Mouse (Mus musculus) cerebellum, adult 11 months (tissue): ENCODE measurements around the gene Pla2g3.
A peak's percentile ranks its signal among the peaks of the same experiment; 100 is the strongest.

Experiments
- DNase-seq: peaks from one replicate; pipeline ENCODE4 v3.0.0; 2022

The Pla2g3 gene

DNA sequence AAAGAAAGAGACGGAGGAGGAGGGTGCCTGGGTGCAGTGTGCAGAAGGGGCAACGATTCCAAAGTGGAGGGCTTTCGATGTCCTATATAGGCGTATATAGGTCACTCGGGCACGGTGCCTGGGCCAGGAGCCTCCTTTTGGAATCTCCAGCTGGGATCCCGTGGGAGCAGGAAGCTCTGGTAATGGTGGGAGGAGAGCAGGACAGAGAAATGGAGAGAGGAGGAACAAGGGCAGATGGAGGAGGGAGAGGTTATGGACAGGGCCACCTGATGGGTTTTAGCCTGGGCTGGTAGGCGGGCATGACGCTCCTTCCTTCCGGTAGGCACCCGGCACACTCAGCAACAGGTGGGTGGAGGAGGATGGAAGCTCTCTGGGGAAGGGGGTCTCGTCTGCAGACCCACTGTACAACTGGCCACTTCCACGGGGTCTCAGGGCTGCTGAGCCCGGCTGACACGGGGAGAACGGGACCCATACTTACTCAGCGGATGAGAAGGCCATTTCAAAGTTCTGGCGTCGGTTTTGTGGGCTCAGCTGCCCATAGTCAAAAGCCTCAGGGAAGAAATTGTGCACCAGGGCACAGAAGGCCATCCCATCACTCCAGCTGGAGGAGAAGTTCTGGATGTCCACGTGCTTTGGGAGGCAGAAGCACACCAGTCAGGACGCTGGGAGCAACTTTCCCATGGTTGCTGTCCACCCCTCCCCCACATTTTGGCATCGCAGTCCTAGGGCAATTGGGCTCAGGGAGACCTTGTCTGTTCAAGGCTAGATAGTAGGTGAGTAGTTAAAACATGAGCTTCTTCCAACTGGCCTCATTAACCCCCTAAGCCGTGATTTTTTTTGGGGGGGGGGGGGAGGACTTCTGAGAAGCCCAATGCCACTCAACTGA lies 33.5 kb downstream of the Pla2g3 start:
- DNase-seq = peak; percentile 51

DNA sequence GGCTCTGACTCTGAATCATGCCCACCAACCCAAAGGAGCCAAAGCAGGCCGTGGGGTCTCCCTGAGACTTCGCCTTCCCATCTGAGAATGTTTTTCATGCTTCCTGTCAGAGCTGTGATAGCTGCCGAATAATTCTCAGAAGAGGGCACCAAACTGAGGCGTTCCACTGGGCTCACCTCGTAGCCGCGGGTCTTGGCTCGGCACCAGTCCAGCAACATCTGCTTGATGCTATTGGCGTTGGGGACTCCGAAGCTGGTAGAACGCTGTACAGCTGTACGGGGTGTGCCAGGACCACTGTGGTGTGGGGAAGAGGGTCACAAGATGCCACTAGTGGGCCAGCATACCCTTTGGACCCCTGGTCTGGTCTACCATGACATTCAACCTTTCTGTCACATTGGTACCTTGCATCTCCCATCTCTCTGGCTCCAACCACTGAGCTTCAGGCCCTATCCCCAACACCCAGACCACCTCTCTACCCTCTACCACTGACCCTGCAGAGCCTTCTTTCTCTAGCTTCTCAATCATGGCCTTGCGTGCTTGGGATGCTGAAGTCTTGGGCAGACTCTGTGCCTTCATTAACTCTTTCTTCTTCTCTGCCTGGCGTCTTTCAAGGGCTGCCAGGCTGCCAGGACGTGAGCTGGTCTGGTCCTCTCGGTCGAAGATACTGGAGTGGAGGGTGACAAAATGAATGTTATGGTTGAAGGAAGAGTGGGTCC lies 34.4 kb downstream of the Pla2g3 start:
- DNase-seq = peak; percentile 39

DNA sequence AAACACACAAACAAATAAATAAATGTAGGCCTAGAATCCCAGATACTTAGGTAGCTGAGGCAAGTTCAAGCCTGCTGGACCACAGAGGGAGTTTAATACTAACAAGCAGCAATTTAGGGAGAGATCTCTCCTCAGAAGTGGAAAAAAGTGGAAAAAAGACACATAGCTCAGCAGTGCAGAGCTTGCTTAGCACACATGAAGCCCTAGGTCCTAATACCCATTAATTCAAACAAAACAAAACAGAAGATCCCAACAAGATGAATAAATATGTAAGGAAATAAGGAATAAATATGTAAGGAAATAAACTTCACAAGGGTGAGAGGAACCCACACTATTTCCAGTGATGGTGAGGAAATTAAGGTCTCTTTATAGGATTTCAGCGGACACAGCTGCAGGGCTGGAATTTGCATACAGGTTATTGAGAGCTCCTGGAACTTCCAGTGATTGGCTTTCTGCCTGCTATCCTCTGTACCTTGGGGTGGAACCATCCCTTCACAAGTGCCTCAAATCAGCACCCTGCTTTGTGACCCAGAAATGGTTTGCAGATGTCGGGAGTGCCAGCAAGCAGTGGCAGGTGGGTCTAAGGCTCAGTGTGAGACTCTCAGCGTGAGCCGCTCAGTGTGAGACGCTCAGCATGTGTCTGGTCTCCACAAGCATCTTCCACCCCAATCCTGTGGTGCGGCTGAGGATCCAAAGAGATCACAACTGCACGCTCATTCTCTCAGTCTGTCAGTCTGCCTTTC lies 35.9 kb downstream of the Pla2g3 start:
- DNase-seq = no peak

DNA sequence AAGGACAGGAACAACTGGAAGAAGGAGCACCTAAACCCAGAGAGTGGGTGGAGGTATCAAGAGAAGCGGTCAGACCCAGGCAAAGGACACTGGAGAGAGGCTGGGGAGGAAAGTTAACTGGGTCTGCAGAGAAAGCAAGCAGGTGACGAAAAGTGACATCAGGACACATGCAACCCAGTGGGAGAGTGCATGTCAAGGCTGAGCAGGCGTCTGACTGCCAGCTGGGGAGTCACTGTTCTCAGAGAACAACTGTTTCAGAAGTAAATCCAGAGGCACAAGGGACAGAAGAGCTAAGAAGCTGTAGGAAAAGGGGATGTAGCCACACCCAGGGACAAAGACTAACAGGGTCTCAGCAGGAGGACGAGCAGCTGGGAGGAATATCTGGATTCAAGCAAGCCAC lies 37.5 kb downstream of the Pla2g3 start:
- DNase-seq = no peak

DNA sequence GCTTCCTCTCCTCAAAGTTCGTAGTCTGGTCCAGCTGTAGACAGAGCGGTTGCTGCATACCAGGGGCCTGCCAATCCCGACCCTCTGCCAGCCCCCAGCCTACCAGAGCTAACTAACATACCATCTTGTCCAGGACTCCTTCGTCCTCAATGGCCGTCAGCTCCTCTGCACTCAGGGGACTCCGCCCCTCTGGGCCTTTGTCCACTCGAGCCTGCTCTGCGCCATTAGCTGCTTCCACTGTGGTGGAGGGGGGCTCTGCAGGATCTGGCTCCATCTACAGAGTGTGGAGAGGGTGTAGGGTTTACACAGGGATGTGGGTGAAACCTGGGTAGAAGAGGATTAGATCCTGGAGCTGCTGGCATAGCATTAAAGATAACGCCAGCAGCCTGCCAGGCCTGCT lies 38.1 kb downstream of the Pla2g3 start:
- DNase-seq = no peak

DNA sequence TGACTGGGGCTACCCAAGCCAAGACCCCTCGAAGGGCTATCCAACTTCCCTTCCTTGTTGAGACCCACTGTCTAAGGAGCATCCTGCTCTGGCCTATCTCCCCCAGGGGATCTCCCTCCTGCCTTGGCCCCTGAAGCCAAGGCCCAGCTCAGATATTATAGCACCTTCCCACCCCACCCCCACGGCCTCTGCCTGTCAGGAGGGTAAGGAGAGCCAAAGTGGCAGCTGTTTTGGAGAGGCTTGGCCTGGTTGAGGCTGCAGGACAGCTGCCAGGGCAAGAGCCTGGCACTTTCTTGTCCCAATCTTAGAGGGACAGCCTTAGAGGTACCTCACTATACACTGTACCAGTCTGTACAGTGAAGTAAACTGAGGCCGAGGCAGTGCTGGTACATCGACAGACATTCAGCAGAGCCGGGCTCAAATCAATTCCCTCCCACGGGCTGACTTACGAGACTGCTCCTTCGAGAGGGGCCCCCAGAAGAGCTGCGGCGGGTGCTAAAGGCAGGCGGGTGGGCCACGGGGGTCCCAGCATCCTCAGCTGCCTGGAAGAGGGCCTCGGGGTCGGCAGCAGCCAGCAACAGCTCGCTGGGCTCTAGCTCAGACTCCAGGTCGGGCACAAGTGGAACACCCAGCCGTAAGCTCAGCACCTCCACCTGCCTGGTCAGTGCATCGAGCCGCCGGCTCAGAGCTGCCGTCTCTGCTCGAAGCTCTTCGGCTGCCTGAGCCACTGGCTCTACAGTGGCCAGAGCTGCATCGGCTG lies 39.1 kb downstream of the Pla2g3 start:
- DNase-seq = peak; percentile 12

DNA sequence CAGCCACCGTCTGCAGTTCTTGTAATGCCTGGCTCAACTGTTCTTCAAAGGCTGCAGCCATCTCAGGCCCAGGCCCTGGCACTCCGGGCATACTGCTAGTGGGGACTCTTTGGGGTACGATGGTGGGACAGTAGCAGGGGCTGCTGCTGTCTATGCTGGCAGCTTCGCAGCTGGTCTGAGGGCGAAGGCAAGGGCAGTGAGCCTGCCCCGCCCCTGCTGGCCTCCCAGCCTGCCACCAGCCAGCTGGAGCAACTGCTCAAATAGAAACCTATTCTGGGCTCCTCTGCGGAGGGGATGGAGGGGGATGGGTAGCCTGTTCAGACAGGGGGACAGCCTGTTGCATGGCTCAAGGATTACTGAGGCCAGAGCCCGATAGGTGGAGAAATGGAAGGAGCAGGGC lies 39.7 kb downstream of the Pla2g3 start:
- no peak for DNase-seq

DNA sequence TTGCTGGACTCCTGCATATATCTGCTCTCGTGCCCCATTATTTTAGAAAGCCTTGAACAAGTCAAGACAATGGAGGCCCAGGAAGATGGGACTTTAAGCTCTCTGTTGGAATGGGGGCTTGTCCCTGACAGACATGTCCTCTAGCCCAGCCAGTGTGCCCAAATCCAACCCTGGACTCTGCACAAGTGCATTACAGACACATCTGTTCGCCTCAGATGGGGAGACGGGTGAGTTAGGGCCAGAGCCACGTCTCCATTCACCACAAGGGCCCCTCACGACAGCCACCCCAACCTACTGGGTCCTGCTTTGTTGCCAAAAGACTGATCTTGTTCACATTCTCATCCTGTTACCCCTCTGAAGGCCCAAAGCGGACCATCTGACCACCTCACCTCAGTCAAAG lies 40.1 kb downstream of the Pla2g3 start:
- DNase-seq = no peak

DNA sequence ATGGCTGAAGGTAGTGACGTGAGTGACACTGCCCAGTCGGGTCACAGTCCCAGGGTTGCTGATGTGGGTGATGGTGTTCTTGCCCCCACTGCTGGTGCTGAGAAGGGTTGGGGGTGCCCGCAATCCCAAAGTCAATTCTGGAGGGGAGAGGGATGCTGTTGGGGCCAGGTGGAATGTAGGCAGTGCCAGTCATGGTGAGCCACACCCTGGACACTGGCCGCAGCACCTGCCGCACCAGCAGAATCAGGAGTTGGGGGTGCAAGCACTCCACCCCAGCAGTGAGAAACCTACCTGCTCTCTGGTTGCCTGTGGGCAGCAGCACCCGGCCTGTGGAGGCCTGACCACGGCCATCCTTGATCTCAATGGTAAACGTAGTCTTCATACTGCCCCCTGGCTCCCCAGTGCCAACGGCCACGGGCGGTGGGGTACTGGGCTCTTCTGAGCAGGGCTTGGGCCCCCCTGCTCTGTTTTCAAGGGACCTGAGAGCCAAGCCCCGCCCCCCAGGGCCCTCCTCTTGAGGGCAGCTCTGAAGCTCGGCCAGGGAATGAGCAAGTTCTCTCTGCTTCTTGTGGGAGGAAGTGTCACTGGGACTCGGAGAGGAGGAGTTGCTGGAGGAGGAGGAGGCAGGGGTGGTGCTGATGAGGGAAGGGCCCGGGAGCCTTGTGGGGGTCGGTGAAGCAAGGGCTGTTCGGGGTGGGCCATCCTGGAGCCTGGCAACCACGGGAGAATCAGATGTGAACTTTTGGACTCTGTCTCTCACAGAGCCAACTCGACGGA lies 41.6 kb downstream of the Pla2g3 start:
- DNase-seq = no peak

DNA sequence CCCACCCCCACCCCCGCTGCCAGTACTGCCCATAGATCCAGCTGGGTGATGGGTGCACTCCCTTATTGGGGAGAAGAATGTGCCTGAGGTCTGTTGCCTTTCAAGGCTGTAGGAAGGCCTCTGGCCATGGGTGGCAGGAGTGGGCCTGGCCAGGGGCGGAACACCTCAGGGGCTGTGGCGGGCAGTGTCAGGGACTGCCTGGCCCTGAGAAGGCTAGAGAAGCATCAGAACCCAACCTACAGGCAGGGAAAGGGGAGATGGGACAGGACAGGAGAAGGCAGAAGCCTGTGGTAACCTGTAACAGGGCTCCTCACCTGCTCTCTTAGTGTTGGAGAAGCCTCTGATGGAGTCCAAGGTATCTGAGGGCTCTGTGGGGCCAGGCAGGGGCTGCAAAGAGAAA lies 42.6 kb downstream of the Pla2g3 start:
- DNase-seq = no peak

DNA sequence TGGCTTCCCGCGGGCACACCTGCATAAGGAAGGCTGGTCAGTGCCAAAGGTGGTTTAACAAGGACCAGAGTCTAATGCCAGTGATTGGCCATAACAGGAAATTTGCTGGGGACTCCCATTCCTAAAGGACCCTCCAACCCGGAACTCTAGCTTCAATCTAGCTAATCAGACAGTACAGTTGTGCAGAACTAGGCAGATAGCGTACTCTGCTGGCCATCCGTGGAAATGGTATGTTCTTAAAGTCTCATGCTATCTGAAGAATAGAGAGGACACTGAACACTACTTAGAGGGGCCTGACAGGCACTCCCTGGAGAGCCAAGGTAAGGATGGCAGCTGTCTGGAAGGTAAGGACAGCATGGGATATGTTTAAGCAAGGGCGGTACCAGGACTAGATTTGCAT lies 43.5 kb downstream of the Pla2g3 start:
- DNase-seq = peak; percentile 36

DNA sequence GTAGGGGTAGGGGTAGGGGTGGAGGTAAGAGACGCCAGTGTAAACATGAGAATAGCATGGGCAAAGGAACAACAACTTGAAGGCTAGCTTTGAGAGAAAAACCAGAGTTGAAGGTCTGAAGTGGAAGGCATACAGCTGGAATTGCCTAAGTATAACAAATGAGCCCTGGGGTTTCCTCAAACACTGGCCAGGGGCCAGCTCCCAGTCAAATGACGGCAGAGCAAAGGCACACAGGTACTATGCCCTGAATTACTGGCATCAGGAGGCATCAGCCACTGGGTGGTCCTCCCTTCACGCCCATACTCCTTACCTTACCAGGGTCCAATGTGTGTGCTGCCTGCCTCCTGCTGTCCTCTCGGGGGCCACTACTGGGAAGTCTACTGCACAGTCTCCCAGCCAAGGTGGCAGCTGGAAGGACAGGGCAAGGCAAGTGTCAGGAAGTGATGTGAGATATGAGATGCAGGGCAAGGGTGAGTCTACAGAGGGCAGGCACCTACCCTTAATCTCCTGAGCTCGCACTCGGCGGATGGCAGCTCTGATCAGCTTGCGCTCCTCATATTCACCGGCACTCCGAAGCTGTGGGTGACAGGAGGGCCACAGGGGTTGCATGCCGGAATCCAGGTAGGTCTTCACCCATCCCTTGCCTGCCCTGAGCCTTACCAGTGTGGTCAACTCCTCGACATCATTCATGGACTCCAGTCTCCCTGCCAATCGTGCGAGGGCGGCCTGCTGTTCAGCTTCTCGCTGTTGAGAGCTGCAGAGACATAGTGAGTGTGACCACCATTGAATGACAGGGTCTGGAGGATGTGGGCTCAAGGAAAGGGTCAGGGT lies 44.2 kb downstream of the Pla2g3 start:
- DNase-seq = peak; percentile 14

DNA sequence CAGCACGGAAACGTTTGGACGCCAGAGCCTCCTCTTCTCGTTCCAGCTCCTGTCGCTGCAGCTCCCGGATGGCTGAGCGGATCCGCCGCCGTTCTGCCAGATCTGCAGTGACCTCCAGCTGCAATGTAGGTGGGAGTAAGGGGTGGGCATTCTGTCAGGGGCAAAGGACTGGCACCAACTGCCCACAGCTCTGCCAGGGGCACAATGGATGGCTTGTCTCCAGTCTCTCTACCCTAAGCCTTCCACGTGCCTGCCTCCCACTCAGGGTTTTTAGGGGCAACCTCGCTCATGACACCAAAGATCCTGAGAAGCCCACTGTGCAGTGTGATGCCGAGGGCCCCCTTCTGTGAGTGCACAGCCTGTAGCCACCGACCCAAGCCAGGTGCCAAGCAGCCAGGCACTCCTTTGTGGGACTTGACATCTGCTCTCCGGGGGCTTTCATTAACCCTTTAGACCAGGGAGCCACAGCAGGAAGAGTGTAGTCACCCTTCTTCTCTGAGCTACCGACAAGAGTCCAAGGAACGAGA lies 45.4 kb downstream of the Pla2g3 start:
- no peak for DNase-seq

DNA sequence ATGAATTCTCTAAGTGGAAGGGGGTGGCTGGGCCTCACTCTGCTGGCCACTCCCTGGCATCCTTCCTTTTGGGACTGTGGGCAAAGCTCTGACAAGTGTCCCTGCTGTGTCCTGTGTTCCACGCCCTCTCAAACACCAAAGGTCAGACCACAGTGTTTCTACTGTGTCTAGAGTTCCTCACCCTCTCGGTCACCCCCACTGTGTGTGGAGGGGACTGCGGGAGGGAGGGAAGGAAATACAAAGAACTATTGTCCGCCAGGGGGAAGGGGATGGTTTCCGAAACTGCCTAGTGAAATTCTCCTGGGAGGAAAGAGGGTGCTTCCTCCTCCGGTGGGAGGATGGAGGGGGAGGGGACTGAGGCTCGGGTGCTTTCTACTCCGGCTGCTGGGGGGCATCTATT lies 46.9 kb downstream of the Pla2g3 start:
- DNase-seq = no peak

DNA sequence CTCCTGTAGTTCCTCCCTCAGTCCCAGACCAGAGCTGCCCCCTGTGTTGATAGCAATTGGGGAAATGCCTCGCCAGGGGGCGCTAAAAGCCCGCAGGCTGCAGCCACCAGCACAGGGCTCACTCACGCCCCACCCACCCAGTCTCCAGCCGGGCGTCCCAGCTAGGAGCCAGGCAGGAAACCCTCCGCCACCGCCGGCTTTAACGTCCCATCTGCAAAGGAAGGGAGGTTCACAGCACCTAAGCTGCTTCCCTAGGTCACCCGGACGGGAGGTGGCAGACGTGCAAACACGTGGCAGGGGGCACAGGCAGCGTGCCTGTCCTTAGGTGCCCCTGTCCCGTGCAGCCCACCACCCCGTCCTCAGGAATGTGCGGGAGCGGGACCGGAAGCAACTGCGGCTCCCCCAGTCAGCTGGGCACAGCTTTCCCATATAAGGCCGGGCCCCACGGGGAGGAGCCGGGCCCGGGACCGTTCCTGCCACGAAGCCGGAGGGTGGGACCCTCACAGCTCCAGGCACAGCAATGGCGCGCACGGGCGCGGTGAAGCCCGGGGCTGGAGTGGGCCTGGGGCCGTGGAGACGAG lies 47.4 kb downstream of the Pla2g3 start:
- DNase-seq = peak; percentile 93

DNA sequence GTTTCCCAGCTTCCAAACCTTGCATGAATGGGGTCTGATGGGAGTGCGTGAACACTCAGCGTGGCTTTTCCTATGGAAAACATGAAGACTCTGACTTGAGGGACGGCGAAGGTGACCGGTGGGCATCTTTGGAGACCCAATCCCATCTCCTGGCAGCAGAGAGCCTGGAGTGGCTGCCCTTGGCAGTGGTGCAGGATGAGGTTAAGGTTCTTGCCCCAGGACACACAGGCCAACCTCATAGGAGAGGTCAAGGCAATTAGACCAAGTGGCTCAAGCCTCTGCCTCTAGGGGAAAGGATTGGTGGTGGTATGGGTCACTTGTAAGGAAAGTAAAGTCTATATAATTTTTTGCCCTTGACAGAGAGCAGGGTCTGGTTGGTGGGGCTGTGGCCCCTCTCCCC lies 48.0 kb downstream of the Pla2g3 start:
- no peak for DNase-seq

DNA sequence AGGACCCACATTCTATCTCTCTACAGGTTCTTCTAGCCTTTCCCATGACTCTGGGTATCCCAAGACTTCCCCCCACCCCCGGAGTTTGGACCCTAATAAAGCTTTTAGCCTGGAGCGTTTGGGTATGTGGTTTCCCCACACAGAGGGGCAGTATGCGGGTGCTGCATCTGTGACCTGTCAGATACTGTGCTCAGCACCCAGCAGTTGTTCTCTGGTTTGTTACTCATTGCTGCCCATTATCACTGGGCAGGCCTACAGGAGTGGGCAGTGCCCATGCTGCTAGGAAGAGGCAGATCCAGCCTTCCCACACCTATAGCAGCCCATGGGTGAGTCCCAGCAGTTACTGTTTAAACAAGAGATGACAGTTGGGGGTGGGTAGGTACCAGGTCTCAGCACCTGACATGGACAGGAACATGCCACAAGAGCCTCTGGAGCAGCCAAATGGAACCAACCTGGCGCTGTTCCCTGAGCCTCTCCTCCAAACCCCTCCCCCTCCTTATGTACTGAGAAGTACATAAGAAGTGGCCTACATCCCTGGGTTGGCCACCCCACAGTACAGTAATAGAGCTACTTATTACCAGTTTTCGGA lies 48.8 kb downstream of the Pla2g3 start:
- DNase-seq = peak; percentile 10

DNA sequence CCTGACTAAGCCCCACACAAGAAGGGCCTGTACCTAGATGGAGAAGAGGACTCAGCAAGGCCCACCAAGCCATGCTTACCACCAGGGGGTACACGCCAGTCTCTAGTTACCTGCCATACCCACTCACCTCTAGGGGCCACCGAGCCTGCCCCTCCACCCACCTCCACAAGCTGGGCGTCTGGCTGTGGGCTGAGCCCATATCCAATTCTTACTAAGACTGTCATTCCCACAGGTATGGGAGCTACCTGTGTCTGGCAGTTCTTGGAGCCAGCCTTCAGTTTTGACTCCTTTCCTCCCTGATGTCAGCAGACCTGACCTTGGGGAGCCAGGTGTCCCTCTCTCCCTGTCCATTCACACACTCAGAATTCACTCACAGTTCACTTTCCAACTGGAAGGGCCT lies 49.6 kb downstream of the Pla2g3 start:
- no peak for DNase-seq

DNA sequence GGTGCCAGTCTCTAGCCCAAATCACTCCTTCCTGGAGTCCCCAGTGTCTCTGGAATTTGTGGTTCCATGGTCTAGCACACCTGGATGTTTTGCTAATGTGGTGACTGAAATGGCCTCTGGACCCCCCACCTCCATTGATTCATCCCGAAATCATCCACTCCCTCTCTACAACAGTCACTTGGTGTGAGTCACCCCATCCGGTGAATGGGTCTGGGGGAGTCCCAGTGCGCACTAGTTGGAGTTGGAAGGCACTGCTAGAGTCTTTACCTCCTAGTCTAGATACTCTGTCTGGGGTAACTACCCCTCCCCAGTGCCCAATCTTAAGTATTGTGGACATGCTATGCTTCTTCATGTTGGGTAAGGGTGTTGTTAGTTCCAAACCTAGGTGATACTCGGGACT lies 50.3 kb downstream of the Pla2g3 start:
- peak; percentile 9 for DNase-seq
